Mouse (Mus musculus): Measurements from ENCODE around the gene Med27. TPM values are rescaled to one million over a fixed set of nuclear protein-coding genes. Genes with fewer than 3 reads are reported as not detected.

Gene Med27
- polyA plus RNA-seq, 1 experiment: 36.9 TPM

DNA sequence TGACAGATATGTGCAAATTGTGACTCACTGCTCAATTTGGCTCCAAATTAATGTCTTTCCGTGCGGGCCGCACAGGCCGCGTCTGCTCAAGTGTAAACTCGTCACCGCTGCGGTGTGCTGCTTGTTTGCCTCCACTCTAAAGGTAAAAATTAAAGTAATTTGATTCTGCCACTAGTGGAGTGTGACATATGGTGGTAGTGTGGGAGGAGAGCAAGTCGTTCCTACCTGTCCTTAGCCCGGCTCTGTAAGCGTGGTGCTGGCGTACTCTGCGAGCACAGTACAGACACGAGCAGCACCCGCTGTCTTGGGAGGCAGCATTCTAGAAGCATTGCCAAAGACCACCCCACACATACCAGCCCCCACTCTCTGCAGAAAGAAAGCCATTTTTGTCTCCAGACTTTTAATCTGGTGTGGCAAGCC, 121.9 kb downstream of the Med27 start:
- no peak for DNase-seq (ENCODE audit: low read depth)

GRCm38 (mm10) chr2:29472952-29473437, 126.4 kb downstream of the Med27 start:
- DNase-seq (ENCODE audit: low read depth): no peak

DNA sequence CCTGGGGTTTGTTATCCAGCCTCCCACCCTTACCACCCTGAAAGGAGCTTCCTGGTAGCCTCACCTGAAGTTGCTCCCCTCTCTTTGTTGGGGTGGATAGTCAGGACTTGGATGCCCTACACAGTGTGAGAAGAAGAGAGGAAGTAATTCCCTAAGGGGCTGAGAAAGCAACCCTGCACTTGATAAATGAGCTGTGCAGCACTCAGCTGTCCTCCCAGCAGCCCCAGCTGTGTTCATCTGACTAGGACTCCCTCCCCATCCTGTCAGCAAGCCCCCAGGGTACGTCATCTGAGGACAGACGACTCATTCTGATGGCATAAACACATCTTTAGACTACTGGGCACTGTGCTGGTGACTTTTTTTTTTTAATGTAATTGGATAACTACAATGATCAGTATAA, 127.3 kb downstream of the Med27 start:
- DNase-seq (ENCODE audit: low read depth): no peak

- no peak for DNase-seq (ENCODE audit: low read depth)
Measured at GRCm38 (mm10) chr2:29476702-29477101, 130.1 kb downstream of the Med27 start.

- DNase-seq (ENCODE audit: low read depth): no peak
Measured at GRCm38 (mm10) chr2:29481856-29482255, 135.2 kb downstream of the Med27 start.

DNA sequence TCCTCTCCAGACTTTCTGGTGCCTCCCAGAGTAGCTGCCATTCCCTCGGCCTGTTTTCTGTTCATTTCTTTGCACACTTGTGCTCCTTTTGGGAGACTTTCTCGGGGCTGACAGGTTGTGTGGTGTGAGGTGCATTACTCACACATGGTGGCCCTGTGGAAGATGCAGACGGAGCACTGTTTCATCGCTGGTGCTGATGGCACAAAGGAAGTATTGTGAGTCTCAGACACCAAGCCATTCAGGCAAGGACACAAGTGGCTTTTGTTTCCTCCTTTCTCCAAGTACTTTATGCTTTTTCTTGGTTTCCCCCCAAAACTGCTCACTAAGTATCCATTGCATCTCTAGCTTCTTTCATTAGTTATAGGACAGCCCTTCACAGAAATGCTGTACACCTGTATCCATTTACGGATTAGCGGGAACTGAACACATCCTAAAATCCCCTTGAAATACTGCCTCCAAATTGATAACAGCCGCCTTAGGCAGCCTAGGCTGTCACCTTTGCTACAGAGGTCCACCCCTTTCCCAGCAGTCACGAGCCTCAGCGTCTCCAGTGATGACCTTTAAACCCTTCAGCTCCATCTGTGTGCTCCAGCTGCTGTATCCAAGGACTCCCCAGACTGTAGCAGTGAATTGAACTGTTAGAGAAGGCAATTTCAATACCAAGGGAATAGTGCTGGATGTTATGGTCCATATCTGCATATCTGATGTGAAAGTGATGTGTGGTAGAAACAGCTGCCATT, 136.5 kb downstream of the Med27 start:
- no peak for DNase-seq (ENCODE audit: low read depth)

DNA sequence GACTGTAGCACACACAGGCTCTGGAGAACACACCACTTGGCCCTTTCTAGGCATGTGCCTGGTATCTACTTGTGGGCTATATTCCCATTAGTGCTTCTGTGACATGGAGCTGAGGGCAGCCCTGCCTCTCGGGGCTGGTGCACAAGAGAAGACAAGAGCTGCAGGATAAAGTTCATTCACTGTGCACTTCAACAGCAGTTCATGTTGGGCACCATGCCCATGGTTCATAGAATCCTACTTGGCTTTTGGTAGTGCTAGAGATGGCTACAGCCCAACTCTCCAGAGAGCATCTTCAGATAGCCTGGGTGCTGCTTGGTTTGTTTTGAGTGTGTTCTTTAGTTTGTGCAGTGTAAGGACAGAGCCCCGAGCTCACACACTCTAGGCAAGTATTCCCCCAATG, 138.9 kb downstream of the Med27 start:
- no peak for DNase-seq (ENCODE audit: low read depth)

DNA sequence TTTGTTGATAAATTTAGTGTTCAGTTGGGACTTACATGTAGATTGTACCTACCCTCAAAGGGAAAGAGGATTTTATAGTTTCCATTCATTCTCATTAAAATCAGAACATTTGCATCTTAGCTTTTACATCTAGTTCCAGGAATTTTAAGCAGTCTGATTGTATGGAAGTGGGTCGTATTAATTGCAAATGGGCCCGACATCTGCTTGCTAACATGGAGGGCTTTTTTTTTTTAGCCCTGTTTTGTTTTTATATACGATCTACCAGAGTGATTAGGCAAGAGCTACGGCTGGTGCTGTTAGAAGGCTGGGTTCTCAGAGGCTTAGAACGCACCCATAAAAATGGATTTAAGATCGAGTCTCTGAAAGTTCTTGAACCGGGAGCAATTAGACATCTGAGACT, 139.9 kb downstream of the Med27 start:
- DNase-seq (ENCODE audit: low read depth): no peak

DNA sequence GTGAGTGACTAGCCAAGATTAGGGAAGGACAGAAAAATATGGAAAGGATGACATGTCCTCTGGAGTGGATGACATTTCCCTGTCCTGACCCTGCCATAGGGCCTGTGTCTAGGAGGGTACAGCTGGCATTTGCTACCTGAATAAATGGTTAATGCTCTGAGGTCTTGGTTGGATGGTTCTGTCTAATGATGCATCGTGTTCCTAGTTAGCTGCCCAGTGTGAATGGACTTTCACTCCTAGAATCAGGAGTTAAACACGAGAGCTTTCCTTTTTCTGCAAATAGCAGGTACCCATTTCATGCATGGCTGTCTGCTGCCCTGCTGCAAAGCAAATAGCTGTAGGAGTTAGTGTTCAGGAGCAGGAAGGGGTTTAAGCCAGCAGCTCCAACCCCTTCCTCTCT, 141.0 kb downstream of the Med27 start:
- no peak for DNase-seq (ENCODE audit: low read depth)

GRCm38 (mm10) chr2:29488379-29489236, 142.0 kb downstream of the Med27 start:
- DNase-seq (ENCODE audit: low read depth): no peak

GRCm38 (mm10) chr2:29491656-29492055, 145.0 kb downstream of the Med27 start:
- no peak for DNase-seq (ENCODE audit: low read depth)

GRCm38 (mm10) chr2:29493396-29494031, 146.9 kb downstream of the Med27 start:
- no peak for DNase-seq (ENCODE audit: low read depth)

- no peak for DNase-seq (ENCODE audit: low read depth)
Measured at GRCm38 (mm10) chr2:29495271-29495670, 148.7 kb downstream of the Med27 start.

DNA sequence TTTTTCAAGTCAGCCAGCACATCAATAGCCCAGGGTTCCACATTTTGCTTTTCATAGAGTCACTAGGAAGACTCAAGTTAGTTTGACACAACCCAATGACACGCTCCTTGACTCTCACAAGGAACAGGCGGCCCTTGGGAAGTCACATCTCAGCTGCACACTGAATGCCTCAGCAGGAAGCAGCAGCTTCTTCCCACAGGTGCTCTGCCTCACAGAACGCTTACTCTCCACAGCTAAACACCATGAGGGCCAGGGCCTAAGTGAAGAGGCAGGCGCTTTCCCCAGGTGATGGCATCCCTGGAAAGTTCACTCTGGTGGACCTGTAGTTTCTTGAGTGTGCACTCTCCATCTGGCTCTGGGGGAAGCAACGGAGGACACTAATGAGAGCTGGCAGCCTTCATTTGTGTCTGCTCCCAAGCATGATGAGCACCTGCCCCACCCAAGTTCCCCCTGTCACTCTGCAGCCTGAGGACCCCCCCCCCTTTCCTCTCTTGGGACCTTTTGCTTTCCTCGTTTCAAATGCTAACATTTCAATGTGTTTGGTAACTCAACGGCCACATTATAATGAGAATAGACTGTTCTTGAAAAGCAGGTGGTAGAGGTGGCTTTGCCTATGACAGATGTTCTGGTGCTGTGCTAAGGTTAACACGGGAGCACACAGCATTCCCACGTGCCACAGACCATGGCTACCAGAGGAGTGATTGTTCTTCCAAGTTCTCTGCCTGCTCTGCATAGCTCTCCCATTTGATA, 154.2 kb downstream of the Med27 start:
- no peak for DNase-seq (ENCODE audit: low read depth)

DNA sequence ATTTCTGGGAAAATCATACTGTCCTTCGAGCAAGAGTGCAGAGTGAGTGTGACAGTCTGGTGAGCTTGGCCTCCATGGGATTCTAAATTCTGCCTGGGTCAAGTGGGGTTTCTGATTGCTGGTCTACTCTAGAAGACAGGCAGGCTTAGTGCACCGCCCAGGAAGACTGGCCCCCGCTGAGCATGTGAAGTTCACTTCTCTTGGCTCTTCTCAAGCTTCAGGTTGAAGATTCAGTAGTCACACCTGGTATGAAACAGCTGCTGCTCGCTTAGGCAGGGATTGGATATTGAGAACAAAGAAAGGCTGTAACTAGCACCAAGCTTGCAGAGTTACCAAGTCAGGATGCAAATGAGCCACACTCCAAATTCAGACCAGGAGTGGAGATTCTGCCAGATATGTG, 154.8 kb downstream of the Med27 start:
- no peak for DNase-seq (ENCODE audit: low read depth)

DNA sequence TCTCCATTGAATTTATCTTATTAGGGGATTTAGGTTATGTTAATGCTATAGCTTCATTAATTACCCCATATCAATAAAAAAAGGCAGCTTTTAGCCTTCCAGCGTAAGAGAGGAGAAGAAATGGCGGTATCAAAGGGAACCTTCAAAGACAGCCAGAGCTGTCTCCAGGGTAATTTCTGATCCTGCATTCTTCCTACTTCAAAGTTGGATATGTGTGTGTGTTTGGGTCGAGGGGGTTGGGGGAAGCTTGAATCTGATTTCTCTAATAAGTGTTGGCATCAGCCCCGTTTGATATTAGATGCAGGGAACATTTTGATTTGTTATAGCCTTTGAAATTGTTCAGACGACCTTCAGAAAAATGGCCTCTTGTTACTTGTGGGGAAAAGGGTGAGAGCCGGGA, 158.2 kb downstream of the Med27 start:
- DNase-seq (ENCODE audit: low read depth): no peak

- no peak for DNase-seq (ENCODE audit: low read depth)
Measured at GRCm38 (mm10) chr2:29506411-29506810, 159.8 kb downstream of the Med27 start.

DNA sequence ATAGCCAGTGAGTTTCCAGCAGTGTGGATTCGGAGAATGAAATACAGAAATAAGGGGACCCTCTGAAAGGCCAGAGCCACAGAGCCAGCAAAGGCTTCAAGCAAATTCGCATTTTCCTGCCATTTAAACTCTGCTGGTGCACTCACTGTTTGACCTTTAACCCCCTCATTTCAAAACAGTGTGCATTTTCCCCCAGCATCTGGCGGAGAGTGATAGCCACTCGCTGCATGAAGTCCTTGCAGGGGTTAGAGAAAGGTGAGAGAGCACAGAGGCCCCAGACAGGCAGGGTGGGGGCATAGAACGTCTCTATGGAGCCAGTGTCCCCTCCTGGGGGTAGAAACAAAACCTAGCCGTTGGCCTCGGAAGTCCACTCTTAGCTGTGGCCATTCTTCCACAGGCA, 166.5 kb downstream of the Med27 start:
- DNase-seq (ENCODE audit: low read depth): no peak

- DNase-seq (ENCODE audit: low read depth): no peak
Measured at GRCm38 (mm10) chr2:29514836-29515235, 168.2 kb downstream of the Med27 start.

DNA sequence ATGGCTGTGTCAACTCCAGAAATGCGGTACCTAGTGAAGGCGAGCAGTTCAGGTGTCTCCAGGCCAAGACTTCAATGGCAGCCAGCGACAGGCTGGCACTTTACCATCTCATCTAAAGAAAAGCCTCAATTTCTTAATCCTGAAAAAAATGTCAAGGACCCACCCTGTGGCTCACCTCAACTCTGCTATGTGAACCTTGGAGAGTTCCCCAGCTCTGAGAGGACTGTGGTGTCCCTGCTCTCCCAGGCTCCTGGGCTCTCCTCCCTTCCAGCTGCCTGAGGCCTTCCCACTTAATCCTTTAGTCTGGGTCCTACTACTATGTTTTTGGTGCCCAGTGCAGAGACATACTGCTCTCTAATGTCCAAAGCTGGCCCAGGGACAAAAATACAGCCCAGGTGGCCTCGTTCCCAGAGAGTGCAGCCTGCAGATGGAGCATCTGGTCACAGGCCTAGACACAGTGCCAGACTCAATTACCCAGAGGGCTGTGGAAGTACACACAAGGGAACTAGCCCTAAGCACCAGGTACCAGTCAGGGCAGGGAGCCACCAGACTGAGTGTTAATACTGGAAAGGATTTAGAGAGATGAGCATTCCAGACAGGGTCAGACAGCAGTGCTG, 169.3 kb downstream of the Med27 start:
- no peak for DNase-seq (ENCODE audit: low read depth)

DNA sequence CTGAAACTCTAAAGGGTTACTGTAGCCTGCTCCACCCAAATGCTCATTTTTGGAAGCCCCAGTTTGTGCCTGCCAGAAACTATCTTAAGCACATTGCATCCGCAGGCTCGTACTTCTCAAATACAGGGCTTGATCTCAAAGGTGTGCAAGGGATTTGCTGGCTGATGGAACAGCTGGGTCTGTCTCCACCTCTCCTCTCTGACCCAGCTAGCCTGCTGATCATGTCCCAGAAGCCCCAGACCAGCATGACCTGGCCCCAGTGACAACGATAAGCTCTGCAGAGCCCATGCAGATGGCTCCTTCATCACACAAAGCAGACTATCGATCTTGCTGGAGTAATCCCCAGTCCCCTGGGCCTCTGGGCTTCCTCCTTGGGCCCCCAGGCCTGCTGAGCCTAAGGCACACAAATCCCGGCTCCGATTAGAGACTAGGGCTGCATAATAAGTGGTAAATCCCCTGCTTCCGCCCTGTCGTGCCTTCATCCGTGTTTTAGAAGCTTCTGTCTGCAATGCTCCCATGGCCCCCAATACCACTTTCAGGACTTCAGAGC, 170.1 kb downstream of the Med27 start:
- DNase-seq (ENCODE audit: low read depth): no peak
